Mouse (Mus musculus) forebrain, embryonic 14.5 days (tissue): Measurements from ENCODE around the gene Bmp3. TPM values are rescaled to one million over a fixed set of nuclear protein-coding genes. Genes with fewer than 3 reads are reported as not detected.

Experiments
- ATAC-seq: fragments of 200-750 bp; cut with Nextera tagmentation; 2 replicates; pipeline ENCODE4 v1.8.0; 2017; ENCODE audit warnings: mild to moderate bottlenecking, moderate library complexity
- DNase-seq: peaks from one replicate; pipeline ENCODE4 v3.0.0-alpha.2; 2015; ENCODE audit warnings: low spot score
- H3K27ac ChIP-seq: fragments of 300-500 bp; sonication (generic); 2 replicates; pipeline ENCODE4 v1.5.1; 2014; ENCODE audit warnings: low read depth, mild to moderate bottlenecking, control low read depth, low read length, moderate library complexity
- H3K27me3 ChIP-seq: fragments of 300-500 bp; sonication (generic); replicated peaks from 2 replicates; pipeline ENCODE4 v1.6.1; 2014; ENCODE audit warnings: low read length, control low read depth, mixed read lengths; ENCODE audit not compliant: control insufficient read depth, insufficient read depth
- H3K36me3 ChIP-seq: fragments of 300-500 bp; sonication (generic); 2 replicates; pipeline ENCODE4 v1.6.1; 2014; ENCODE audit warnings: low read length, control low read depth; ENCODE audit not compliant: control insufficient read depth, insufficient read depth
- H3K4me1 ChIP-seq: fragments of 300-500 bp; sonication (generic); 2 replicates; pipeline ENCODE4 v1.6.1; 2014; ENCODE audit warnings: antibody characterized with exemption, low read length, control low read depth; ENCODE audit not compliant: control insufficient read depth, insufficient read depth
- H3K4me2 ChIP-seq: fragments of 300-500 bp; sonication (generic); 2 replicates; pipeline ENCODE4 v1.6.1; 2014; ENCODE audit warnings: mild to moderate bottlenecking, control low read depth, low read length
- H3K4me3 ChIP-seq: fragments of 300-500 bp; sonication (generic); 2 replicates; pipeline ENCODE4 v1.5.1; 2014; ENCODE audit warnings: low read depth, low read length, control low read depth
- H3K9ac ChIP-seq: fragments of 300-500 bp; sonication (generic); 2 replicates; pipeline ENCODE4 v1.6.1; 2014; ENCODE audit warnings: mild to moderate bottlenecking, low read length, control low read depth, moderate library complexity
- H3K9me3 ChIP-seq: fragments of 300-500 bp; sonication (generic); replicated peaks from 2 replicates; pipeline ENCODE4 v1.6.1; 2016; ENCODE audit warnings: low read length, control low read depth, mixed read lengths; ENCODE audit not compliant: control insufficient read depth
- WGBS: fragments of 180-500 bp; shearing (Covaris S2); extraction: QIAGEN DNeasy Blood & Tissue Kit; methylation state at CpG from one replicate; pipeline ENCODE4 v1.1.7; 2014; 5-methylcytosine and 5-hydroxymethylcytosine counted together
- polyA plus RNA-seq: library from polyadenylated mRNA; unstranded; fragments of >200 nt; fragmentation: Nextera tagmentation; extraction: Ambion mirVana; gene quantifications from 2 replicates; pipeline ENCODE4 v1.2.1, GENCODE M21; 2014

Gene Bmp3
- polyA plus RNA-seq, 1 experiment from 2014 or later: 1.6 TPM

- no peak for ATAC-seq
Observed at GRCm38 (mm10) chr5:98882096-98882495, 27.9 kb downstream of the Bmp3 start.

GRCm38 (mm10) chr5:98890544-98891050 lies 36.4 kb downstream of the Bmp3 start:
- WGBS: 73% methylated on average over 2 of the region's 2 CpGs
- H3K36me3 ChIP-seq: no peaks in the 10 kb centered on the region

More at GRCm38 (mm10) chr5:98882096-98882495, 27.9 kb downstream of the Bmp3 start:
- 84% methylated on average over 3 of the region's 3 CpGs for WGBS
- Histone ChIP-seq H3K4me1 (no peaks in the 10 kb centered on the region), H3K4me3 (no peak overlapping the region), H3K9me3 (no peaks in the 10 kb centered on the region), H3K4me2 (no peak overlapping the region), H3K27me3 (no peaks in the 10 kb centered on the region), H3K9ac (no peak overlapping the region), H3K36me3 (no peaks in the 10 kb centered on the region), H3K27ac (no peak overlapping the region)
- DNase-seq: no peak

GRCm38 (mm10) chr5:98894281-98894680 lies 40.1 kb downstream of the Bmp3 start:
- Histone ChIP-seq H3K9me3 (no peaks in the 10 kb centered on the region), H3K27ac (no peak overlapping the region), H3K4me2 (no peak overlapping the region), H3K4me1 (no peaks in the 10 kb centered on the region), H3K36me3 (no peaks in the 10 kb centered on the region), H3K4me3 (no peak overlapping the region), H3K27me3 (no peaks in the 10 kb centered on the region), H3K9ac (no peak overlapping the region)
- DNase-seq (no peak), ATAC-seq (no peak)
- 93% methylated on average over 3 of the region's 3 CpGs for WGBS

More at GRCm38 (mm10) chr5:98890544-98891050, 36.4 kb downstream of the Bmp3 start:
- Histone ChIP-seq H3K4me2 (no peak overlapping the region), H3K4me3 (no peak overlapping the region), H3K4me1 (no peaks in the 10 kb centered on the region), H3K27ac (no peak overlapping the region), H3K9me3 (no peaks in the 10 kb centered on the region), H3K27me3 (no peaks in the 10 kb centered on the region), H3K9ac (no peak overlapping the region)
- no peak for DNase-seq
- ATAC-seq: no peak

- DNase-seq (no peak), ATAC-seq (no peak)
- no peak overlapping the region for H3K4me2 ChIP-seq
- H3K27me3 ChIP-seq: no peaks in the 10 kb centered on the region
- H3K9ac ChIP-seq: no peak overlapping the region
- H3K4me1 ChIP-seq: no peaks in the 10 kb centered on the region
- H3K36me3 ChIP-seq: no peaks in the 10 kb centered on the region
- H3K4me3 ChIP-seq: no peak overlapping the region
- H3K9me3 ChIP-seq: no peaks in the 10 kb centered on the region
- H3K27ac ChIP-seq: no peak overlapping the region
Observed at GRCm38 (mm10) chr5:98897946-98898345, 43.7 kb downstream of the Bmp3 start.

- no peak overlapping the region for H3K27ac ChIP-seq
- no peak overlapping the region for H3K4me2 ChIP-seq
- H3K4me1 ChIP-seq: no peaks in the 10 kb centered on the region
- peak; percentile 45 for DNase-seq
- no peaks in the 10 kb centered on the region for H3K27me3 ChIP-seq
- H3K9me3 ChIP-seq: no peaks in the 10 kb centered on the region
- H3K9ac ChIP-seq: no peak overlapping the region
- no peak for ATAC-seq
- no peak overlapping the region for H3K4me3 ChIP-seq
- H3K36me3 ChIP-seq: no peaks in the 10 kb centered on the region
- 78% methylated on average over 5 of the region's 5 CpGs for WGBS
Observed at GRCm38 (mm10) chr5:98900926-98901325, 46.7 kb downstream of the Bmp3 start.

- ATAC-seq (0 out of 2 replicates have a peak, but pooled peaks have one; percentile 46), DNase-seq (peak; percentile 84)
- no peak overlapping the region for H3K9ac ChIP-seq
- no peaks in the 10 kb centered on the region; the same call in 1 of the 2 replicates for H3K9me3 ChIP-seq
- H3K27ac ChIP-seq: no peak overlapping the region
- 55% methylated on average over 4 of the region's 4 CpGs for WGBS
- no peaks in the 10 kb centered on the region for H3K36me3 ChIP-seq
- H3K4me1 ChIP-seq: no peaks in the 10 kb centered on the region
- no peak overlapping the region for H3K4me3 ChIP-seq
- H3K27me3 ChIP-seq: no peaks in the 10 kb centered on the region
- H3K4me2 ChIP-seq: no peak overlapping the region
Observed at GRCm38 (mm10) chr5:98902339-98902738, 48.1 kb downstream of the Bmp3 start.

GRCm38 (mm10) chr5:98918716-98919115 lies 64.5 kb downstream of the Bmp3 start:
- H3K27ac ChIP-seq: no peak overlapping the region
- H3K4me1 ChIP-seq: peaks cover 8% of the 10 kb centered on the region
- no peaks in the 10 kb centered on the region for H3K27me3 ChIP-seq
- no peak overlapping the region for H3K9ac ChIP-seq
- no peak overlapping the region for H3K4me3 ChIP-seq
- ATAC-seq (no peak), DNase-seq (no peak)
- H3K4me2 ChIP-seq: no peak overlapping the region
- no peaks in the 10 kb centered on the region for H3K9me3 ChIP-seq
- 98% methylated on average over 5 of the region's 5 CpGs for WGBS
- H3K36me3 ChIP-seq: no peaks in the 10 kb centered on the region

GRCm38 (mm10) chr5:98921608-98922007 lies 67.4 kb downstream of the Bmp3 start:
- 16% methylated on average over 1 of the region's 1 CpGs for WGBS
- Histone ChIP-seq H3K4me2 (no peak overlapping the region), H3K4me3 (no peak overlapping the region), H3K27me3 (no peaks in the 10 kb centered on the region), H3K36me3 (no peaks in the 10 kb centered on the region), H3K27ac (no peak overlapping the region), H3K4me1 (peaks cover 8% of the 10 kb centered on the region), H3K9ac (no peak overlapping the region), H3K9me3 (no peaks in the 10 kb centered on the region)
- peak; percentile 50; the same call in 1 of the 2 replicates for ATAC-seq
- peak; percentile 45 for DNase-seq

GRCm38 (mm10) chr5:98922921-98923320 lies 68.7 kb downstream of the Bmp3 start:
- ATAC-seq: no peak
- H3K4me3 ChIP-seq: no peak overlapping the region
- peaks cover 8% of the 10 kb centered on the region for H3K4me1 ChIP-seq
- H3K27me3 ChIP-seq: no peaks in the 10 kb centered on the region
- 94% methylated on average over 3 of the region's 3 CpGs for WGBS
- no peak overlapping the region for H3K27ac ChIP-seq
- H3K4me2 ChIP-seq: no peak overlapping the region
- H3K36me3 ChIP-seq: no peaks in the 10 kb centered on the region
- no peak overlapping the region for H3K9ac ChIP-seq
- no peak for DNase-seq
- H3K9me3 ChIP-seq: no peaks in the 10 kb centered on the region
